8 mouse cellular contexts compared by ENCODE assay signal in the genomic region with DNA sequence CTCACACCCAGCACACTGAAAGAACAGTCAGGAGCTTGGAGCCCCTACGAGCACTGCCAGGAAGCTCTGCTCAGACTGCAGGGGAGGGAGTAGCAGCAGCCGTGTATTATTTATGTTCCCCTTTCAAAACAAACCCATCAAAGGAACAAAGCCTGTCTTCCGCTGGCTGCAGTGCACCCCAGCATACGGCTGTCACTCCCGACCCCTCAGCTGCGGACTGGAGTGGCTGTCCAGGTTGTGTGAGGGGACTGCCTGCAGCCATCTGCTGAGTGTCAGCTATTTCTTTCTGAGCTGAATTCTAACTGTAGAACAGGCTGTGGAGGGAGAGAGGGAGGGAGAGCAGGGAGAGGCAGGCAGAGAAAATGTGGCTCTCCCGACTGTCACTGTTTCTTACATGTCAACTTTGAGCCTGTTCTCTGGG.
A peak's percentile ranks its signal among the peaks of the same experiment; 100 is the strongest.
DNase-seq lines count a peak whose midpoint lies in the region; ATAC-seq lines count a peak whose summit lies in the region.

No protein-coding gene starts in this region.

- 5% methylated on average over 7 of the region's 7 CpGs for WGBS in heart, embryonic 12.5 days
- 2% methylated on average over 7 of the region's 7 CpGs for WGBS in hindbrain, embryonic 12.5 days
- WGBS in stomach, embryonic 14.5 days: 4% methylated on average over 7 of the region's 7 CpGs

- H3K36me3 ChIP-seq in heart, embryonic 12.5 days: no peaks in the 10 kb centered on the region
- H3K36me3 ChIP-seq in hindbrain, embryonic 12.5 days: no peaks in the 10 kb centered on the region
- H3K36me3 ChIP-seq in stomach, embryonic 14.5 days (ENCODE audit: control insufficient read depth, insufficient read depth, low read length): no peaks in the 10 kb centered on the region

- peak overlapping the region; percentile 63 for H3K4me2 ChIP-seq in heart, embryonic 12.5 days
- H3K4me2 ChIP-seq in hindbrain, embryonic 12.5 days (replicated peaks): peak overlapping the region; percentile 46
- H3K4me2 ChIP-seq in stomach, embryonic 14.5 days (replicated peaks; ENCODE audit: low read depth, low read length): peak overlapping the region; percentile 27; the same call in 1 of the 2 replicates

- peaks cover 21% of the 10 kb centered on the region for H3K4me1 ChIP-seq in heart, embryonic 12.5 days (replicated peaks)
- peaks cover 28% of the 10 kb centered on the region for H3K4me1 ChIP-seq in hindbrain, embryonic 12.5 days
- H3K4me1 ChIP-seq in stomach, embryonic 14.5 days (ENCODE audit: control insufficient read depth, insufficient read depth, low read length): peaks cover 9% of the 10 kb centered on the region; the same call in 1 of the 2 replicates

- no peaks in the 10 kb centered on the region for H3K27me3 ChIP-seq in heart, embryonic 12.5 days (replicated peaks)
- no peaks in the 10 kb centered on the region for H3K27me3 ChIP-seq in hindbrain, embryonic 12.5 days
- no peaks in the 10 kb centered on the region for H3K27me3 ChIP-seq in stomach, embryonic 14.5 days (ENCODE audit: control insufficient read depth, insufficient read depth, low read length)

- H3K27ac ChIP-seq in heart, embryonic 12.5 days (ENCODE audit: poor library complexity, severe bottlenecking): peak overlapping the region; percentile 28
- H3K27ac ChIP-seq in hindbrain, embryonic 12.5 days: peak overlapping the region; percentile 67
- no peak overlapping the region for H3K27ac ChIP-seq in stomach, embryonic 14.5 days (ENCODE audit: low read length)

- ATAC-seq in heart, embryonic 12.5 days (ENCODE audit: insufficient number of reproducible peaks, low FRiP score): 0 out of 2 replicates have a peak, but pooled peaks have one; percentile 48
- ATAC-seq in hindbrain, embryonic 12.5 days (ENCODE audit: low FRiP score): peak; percentile 84
- peak; percentile 44; the same call in 1 of the 2 replicates for ATAC-seq in megakaryocyte, adult 5-6 weeks (ENCODE audit: poor library complexity, severe bottlenecking)
- ATAC-seq in stomach, embryonic 14.5 days (ENCODE audit: insufficient number of reproducible peaks, insufficient read depth, low FRiP score, low read depth): peak; percentile 64; the same call in 1 of the 2 replicates
- ATAC-seq in erythroid progenitor cell, adult 5-6 weeks (replicated peaks; ENCODE audit: low FRiP score, poor library complexity, severe bottlenecking): no peak

- H3K9ac ChIP-seq in heart, embryonic 12.5 days: peak overlapping the region; percentile 49; the same call in 1 of the 2 replicates
- peak overlapping the region; percentile 47; the same call in 1 of the 2 replicates for H3K9ac ChIP-seq in hindbrain, embryonic 12.5 days
- no peak overlapping the region for H3K9ac ChIP-seq in stomach, embryonic 14.5 days (replicated peaks; ENCODE audit: low read depth, low read length)

- DNase-seq in heart, adult 9 months (ENCODE audit: low spot score in 2 of 2): no peak
- DNase-seq in embryo, embryonic 10 days (ENCODE audit: low spot score): peak; percentile 40
- DNase-seq in ovary, adult 18-20 months (ENCODE audit: low spot score): no peak

- peak overlapping the region; percentile 25 for H3K4me3 ChIP-seq in heart, embryonic 12.5 days
- H3K4me3 ChIP-seq in hindbrain, embryonic 12.5 days: peak overlapping the region; percentile 17; the same call in 1 of the 2 replicates
- H3K4me3 ChIP-seq in stomach, embryonic 14.5 days (ENCODE audit: low read depth, low read length): no peak overlapping the region

- H3K9me3 ChIP-seq in heart, embryonic 12.5 days (replicated peaks): no peaks in the 10 kb centered on the region
- H3K9me3 ChIP-seq in hindbrain, embryonic 12.5 days (replicated peaks): no peaks in the 10 kb centered on the region
- H3K9me3 ChIP-seq in stomach, embryonic 14.5 days (ENCODE audit: control insufficient read depth, low read depth, low read length): no peaks in the 10 kb centered on the region
